Mouse (Mus musculus) liver, embryonic 14.5 days (tissue): ENCODE measurements at regions not wholly inside any gene's neighbourhood (a gene's known extent, or its start where the extent isn't known, plus 50 kb on each side); places are given as distances from the start of the nearest gene placed in this dataset.

Experiments used
- CTCF ChIP-seq: IDR thresholded peaks from 2 replicates; pipeline ENCODE4 v1.5.1; 2016; ENCODE audit warnings: antibody characterized with exemption, low read depth, control low read depth
- EP300 ChIP-seq: IDR thresholded peaks from 2 replicates; pipeline ENCODE4 v1.6.1; 2016; ENCODE audit warnings: antibody characterized with exemption, low read depth

- TF ChIP-seq EP300 (no peak), CTCF (no peak)
These were observed 1202.8 kb upstream of the Adgrl2 start for GRCm38 (mm10) chr3:150193132-150193531.
